Mouse (Mus musculus) embryonic facial prominence, embryonic 15.5 days (tissue): ENCODE data around the gene Gm15294. TPM values are rescaled to one million over a fixed set of nuclear protein-coding genes. Genes with fewer than 3 reads are reported as not detected.

Source experiments
- ATAC-seq: fragments of 200-750 bp; cut with Nextera tagmentation; 2 replicates; pipeline ENCODE4 v1.8.0; 2017; ENCODE audit warnings: low read depth, moderate TSS enrichment; ENCODE audit not compliant: insufficient number of reproducible peaks, low FRiP score, low TSS enrichment
- H3K27ac ChIP-seq: fragments of 300-500 bp; sonication (generic); replicated peaks from 2 replicates; pipeline ENCODE4 v1.5.1; 2015; ENCODE audit warnings: mild to moderate bottlenecking, inconsistent platforms
- H3K27me3 ChIP-seq: fragments of 300-500 bp; sonication (generic); 2 replicates; pipeline ENCODE4 v1.6.1; 2015; ENCODE audit warnings: inconsistent platforms
- H3K36me3 ChIP-seq: fragments of 300-500 bp; sonication (generic); 2 replicates; pipeline ENCODE4 v1.6.1; 2015; ENCODE audit warnings: mild to moderate bottlenecking, inconsistent platforms
- H3K4me1 ChIP-seq: fragments of 300-500 bp; sonication (generic); 2 replicates; pipeline ENCODE4 v1.6.1; 2015; ENCODE audit warnings: inconsistent platforms
- H3K4me2 ChIP-seq: fragments of 300-500 bp; sonication (generic); replicated peaks from 2 replicates; pipeline ENCODE4 v1.6.1; 2015; ENCODE audit warnings: mild to moderate bottlenecking, inconsistent platforms
- H3K4me3 ChIP-seq: fragments of 300-500 bp; sonication (generic); replicated peaks from 2 replicates; pipeline ENCODE4 v1.5.1; 2015; ENCODE audit warnings: mild to moderate bottlenecking, inconsistent platforms
- H3K9ac ChIP-seq: fragments of 300-500 bp; sonication (generic); 2 replicates; pipeline ENCODE4 v1.6.1; 2015; ENCODE audit warnings: inconsistent platforms
- H3K9me3 ChIP-seq: fragments of 300-500 bp; sonication (generic); replicated peaks from 2 replicates; pipeline ENCODE4 v1.6.1; 2016; ENCODE audit warnings: inconsistent platforms
- WGBS: fragments of 180-500 bp; shearing (Covaris S2); methylation state at CpG from one replicate; pipeline ENCODE4 v1.1.7; 2015; 5-methylcytosine and 5-hydroxymethylcytosine counted together
- polyA plus RNA-seq: library from polyadenylated mRNA; unstranded; fragments of >200 nt; fragmentation: Nextera tagmentation; extraction: Ambion mirVana; gene quantifications from 2 replicates; pipeline ENCODE4 v1.2.1, GENCODE M21; 2015

Gm15294 gene
- polyA plus RNA-seq = not detected in 2 replicates

- Histone ChIP-seq H3K9ac (no peak within 1 kb of the TSS), H3K4me1 (no peaks in the 10 kb centered on the region), H3K27me3 (no peaks in the 10 kb centered on the region), H3K36me3 (no peaks in the 10 kb centered on the region), H3K4me3 (no peak within 1 kb of the TSS), H3K27ac (no peak within 1 kb of the TSS), H3K4me2 (no peak within 1 kb of the TSS), H3K9me3 (no peaks in the 10 kb centered on the region)
- WGBS = 94% methylated on average over 4 of the region's 4 CpGs
- ATAC-seq = no peak
These were observed at the start of gene Gm15294 for GRCm38 (mm10) chrX:141875135-141875534. Gm15294 (minus strand) TSS chrX:141875235.

DNA sequence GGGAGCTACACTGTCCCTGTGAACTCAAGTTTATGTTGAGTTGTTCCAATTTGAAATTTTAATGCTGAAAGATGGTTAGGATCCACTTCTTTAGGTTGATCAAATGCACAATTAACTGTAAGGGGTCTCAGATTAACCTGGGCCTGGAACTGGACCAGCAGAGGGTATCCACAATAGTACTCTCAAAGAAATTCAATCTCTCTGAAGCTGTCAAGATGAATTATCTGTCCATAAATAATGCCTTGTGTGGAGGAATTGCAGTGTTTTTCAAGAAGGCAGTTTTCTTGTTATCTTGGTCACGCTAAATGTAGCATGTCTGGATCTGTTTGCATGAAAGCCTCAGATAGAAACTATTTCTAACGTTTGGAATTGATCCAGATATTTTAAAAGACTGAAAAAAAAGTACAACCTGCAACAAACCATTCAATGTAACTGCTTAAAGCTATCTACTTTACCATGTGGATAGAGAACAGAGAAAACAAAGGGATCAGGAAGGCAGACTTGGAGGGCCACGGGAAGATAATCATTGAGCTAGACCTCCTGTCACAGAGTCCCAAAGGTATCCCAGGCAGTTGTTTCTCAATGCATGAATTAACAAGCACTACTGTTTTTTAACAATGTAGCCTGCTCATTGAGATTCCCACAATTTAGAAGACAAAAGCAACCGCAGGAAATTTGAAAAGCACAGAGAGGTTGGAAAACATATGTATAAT lies 9.5 kb upstream of the Gm15294 start:
- H3K4me1 ChIP-seq = no peaks in the 10 kb centered on the region
- H3K9ac ChIP-seq = no peak overlapping the region
- H3K27me3 ChIP-seq = no peaks in the 10 kb centered on the region
- H3K27ac ChIP-seq = no peak overlapping the region
- ATAC-seq = no peak
- H3K4me2 ChIP-seq = no peak overlapping the region
- H3K9me3 ChIP-seq = no peaks in the 10 kb centered on the region
- no peak overlapping the region for H3K4me3 ChIP-seq
- 35% methylated on average over 4 of the region's 4 CpGs for WGBS
- no peaks in the 10 kb centered on the region for H3K36me3 ChIP-seq

DNA sequence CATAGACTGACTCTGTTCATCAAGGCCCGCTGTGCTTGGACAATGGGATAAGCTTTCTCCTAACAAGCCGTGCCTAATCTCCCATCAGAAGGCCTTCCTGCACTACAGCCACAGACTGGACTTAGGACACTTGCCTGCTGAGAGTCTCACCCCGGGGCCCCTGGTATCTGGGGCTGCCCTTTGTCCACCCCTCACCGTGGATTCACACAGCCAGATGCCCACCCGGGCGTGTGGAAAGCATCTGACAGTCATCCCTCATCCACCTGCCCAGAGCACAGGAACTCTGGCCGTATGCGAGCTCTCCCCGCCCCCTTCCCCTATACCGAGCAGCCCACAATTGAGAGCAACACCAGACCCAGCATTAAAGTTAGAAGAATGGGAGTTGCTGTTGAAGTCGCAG lies 1.0 kb downstream of the Gm15294 start:
- Histone ChIP-seq H3K27ac (no peak overlapping the region), H3K36me3 (no peaks in the 10 kb centered on the region), H3K4me3 (no peak overlapping the region), H3K9ac (no peak overlapping the region), H3K27me3 (no peaks in the 10 kb centered on the region), H3K4me2 (no peak overlapping the region), H3K9me3 (no peaks in the 10 kb centered on the region), H3K4me1 (no peaks in the 10 kb centered on the region)
- WGBS = 58% methylated on average over 11 of the region's 11 CpGs
- ATAC-seq = no peak

GRCm38 (mm10) chrX:141873597-141873996 lies 1.4 kb downstream of the Gm15294 start:
- Histone ChIP-seq H3K9me3 (no peaks in the 10 kb centered on the region), H3K4me2 (no peak overlapping the region), H3K4me3 (no peak overlapping the region), H3K4me1 (no peaks in the 10 kb centered on the region), H3K27me3 (no peaks in the 10 kb centered on the region), H3K27ac (no peak overlapping the region), H3K36me3 (no peaks in the 10 kb centered on the region), H3K9ac (no peak overlapping the region)
- no peak for ATAC-seq
- WGBS = 65% methylated on average over 3 of the region's 4 CpGs

GRCm38 (mm10) chrX:141855684-141856396 lies 19.2 kb downstream of the Gm15294 start:
- no peaks in the 10 kb centered on the region for H3K36me3 ChIP-seq
- no peak overlapping the region for H3K27ac ChIP-seq
- H3K4me3 ChIP-seq = no peak overlapping the region
- WGBS = 37% methylated on average over 6 of the region's 6 CpGs
- no peaks in the 10 kb centered on the region for H3K4me1 ChIP-seq
- no peaks in the 10 kb centered on the region for H3K9me3 ChIP-seq
- H3K9ac ChIP-seq = no peak overlapping the region
- H3K27me3 ChIP-seq = no peaks in the 10 kb centered on the region; the same call in 1 of the 2 replicates
- ATAC-seq = no peak
- no peak overlapping the region for H3K4me2 ChIP-seq

Other genes starting within 250 kb of the Gm15294 start
- 0.11 and 0.13 TPM in 2 replicates for gene Irs4, start 150.0 kb downstream of the Gm15294 start, polyA plus RNA-seq